Comparison of ENCODE assay signal across 9 mouse cellular contexts in genomic region chr4:79052723-79053122, GRCm38 (mm10).
DNase-seq lines count a peak whose midpoint lies in the region; ATAC-seq lines count a peak whose summit lies in the region.
"Had no signal": no experiment of that assay in that cellular context is flagged by ENCODE, and none has a peak within 500 bp of the region (broad histone marks: within the 10 kb centered on the region; RNA-seq: fewer than 3 reads in every experiment).

No protein-coding gene starts in this region.

- H3K27ac ChIP-seq in forebrain, embryonic 13.5 days, result no peak overlapping the region
- H3K27ac ChIP-seq in forebrain, embryonic 12.5 days, result no peak overlapping the region
- H3K27ac ChIP-seq: liver, embryonic 15.5 days had no signal

- intact Hi-C loops in left cerebral cortex, postnatal 10 days (cut with DNase I), result loop anchor here (10.0 kb wide), 2 partner anchors 838 to 1408 kb away; partner anchors contain the start of gene Ptprd

- no peak overlapping the region for H3K9ac ChIP-seq in forebrain, embryonic 13.5 days
- H3K9ac ChIP-seq in forebrain, embryonic 12.5 days, result no peak overlapping the region
- H3K9ac ChIP-seq: liver, embryonic 15.5 days had no signal

- H3K4me3 ChIP-seq in forebrain, embryonic 13.5 days, result no peak overlapping the region
- no peak overlapping the region for H3K4me3 ChIP-seq in forebrain, embryonic 12.5 days (replicated peaks)
- H3K4me3 ChIP-seq: liver, embryonic 15.5 days had no signal

- 0 out of 2 replicates have a peak, but pooled peaks have one; percentile 59 for ATAC-seq in forebrain, embryonic 13.5 days
- no peak for ATAC-seq in forebrain, embryonic 12.5 days (ENCODE audit: low FRiP score)

- 51% methylated on average over 5 of the region's 5 CpGs for WGBS in forebrain, embryonic 13.5 days
- WGBS in forebrain, embryonic 12.5 days, result 59% methylated on average over 5 of the region's 5 CpGs

- no peaks in the 10 kb centered on the region for H3K9me3 ChIP-seq in forebrain, embryonic 13.5 days (replicated peaks)
- H3K9me3 ChIP-seq in forebrain, embryonic 12.5 days, result no peaks in the 10 kb centered on the region
- H3K9me3 ChIP-seq: liver, embryonic 15.5 days had no signal

- peak; percentile 3 for DNase-seq in ES-CJ7 (ENCODE audit: low read depth, low spot score)
- peak; percentile 14 to 17 for DNase-seq in frontal cortex, postnatal 10 days (ENCODE audit: low spot score in 2 of 2)
- peak; percentile 17 to 61 for DNase-seq in left cerebral cortex, postnatal 10 days (ENCODE audit: extremely low spot score in 1 of 2, low spot score in 2 of 2)
- no peak for DNase-seq in spleen, postnatal 36 days (ENCODE audit: low spot score in 2 of 2)
- DNase-seq in gastrocnemius, postnatal 25 days, result no peak
- DNase-seq in thymus, adult 18-20 months, result no peak

- no peak overlapping the region for H3K4me2 ChIP-seq in forebrain, embryonic 13.5 days
- H3K4me2 ChIP-seq in forebrain, embryonic 12.5 days, result no peak overlapping the region
- H3K4me2 ChIP-seq: liver, embryonic 15.5 days had no signal

- H3K36me3 ChIP-seq in forebrain, embryonic 13.5 days (ENCODE audit: poor library complexity, severe bottlenecking), result no peaks in the 10 kb centered on the region
- H3K36me3 ChIP-seq in forebrain, embryonic 12.5 days (replicated peaks), result no peaks in the 10 kb centered on the region
- H3K36me3 ChIP-seq: liver, embryonic 15.5 days had no signal

- no peaks in the 10 kb centered on the region for H3K4me1 ChIP-seq in forebrain, embryonic 13.5 days
- H3K4me1 ChIP-seq in forebrain, embryonic 12.5 days, result no peaks in the 10 kb centered on the region
- H3K4me1 ChIP-seq: liver, embryonic 15.5 days had no signal

- no peaks in the 10 kb centered on the region for H3K27me3 ChIP-seq in forebrain, embryonic 13.5 days
- no peaks in the 10 kb centered on the region for H3K27me3 ChIP-seq in forebrain, embryonic 12.5 days
- H3K27me3 ChIP-seq: liver, embryonic 15.5 days had no signal

Comparison
In these comparisons a context has a peak if more than half of its experiments do, and no peak if none do; other contexts are left out.
1. DNase-seq: peak in ES-CJ7 (single experiment), frontal cortex, postnatal 10 days (2 of 2) and left cerebral cortex, postnatal 10 days (2 of 2); none in spleen, postnatal 36 days (0 of 2), gastrocnemius, postnatal 25 days (single experiment) and thymus, adult 18-20 months (0 of 2).